Mouse (Mus musculus): ENCODE measurements at regions not wholly inside any gene's neighbourhood (a gene's known extent, or its start where the extent isn't known, plus 50 kb on each side); places are given as distances from the start of the nearest gene placed in this dataset.
A peak's percentile ranks its signal among the peaks of the same experiment; 100 is the strongest.

DNA sequence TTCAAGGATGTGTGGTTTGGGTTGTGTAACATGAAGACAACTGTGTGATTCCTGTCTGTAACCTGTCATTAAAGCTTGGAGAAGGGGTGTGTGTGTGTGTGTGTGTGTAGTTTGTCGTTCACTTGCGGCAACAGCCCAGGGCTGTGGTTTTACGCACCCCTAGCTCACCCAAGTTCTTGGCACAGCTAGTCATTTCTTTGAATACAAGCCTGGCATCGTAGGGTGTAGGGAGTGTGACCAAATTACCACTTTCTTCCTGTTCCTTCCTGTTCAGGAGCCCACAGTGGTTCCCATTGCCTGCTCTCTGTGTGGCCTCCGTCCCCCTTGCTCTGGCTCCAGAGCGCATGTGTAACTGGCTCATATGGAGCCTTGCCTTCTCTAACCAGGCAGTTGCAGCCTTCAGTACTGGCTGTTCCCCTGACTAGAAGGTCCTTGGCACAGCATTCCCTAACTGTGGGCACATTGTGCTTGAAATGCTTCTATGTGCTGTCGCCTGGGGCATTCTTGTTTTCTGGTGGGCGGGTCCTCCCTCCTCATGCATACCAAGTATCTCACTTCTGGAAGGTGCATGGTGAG lies 167.4 kb upstream of the Ubr2 start:
- H3K27me3 ChIP-seq (ENCODE audit: control insufficient read depth, insufficient read depth, low read length, poor library complexity, severe bottlenecking) = no peaks in the 10 kb centered on the region
- no peak overlapping the region for H3K4me3 ChIP-seq (ENCODE audit: low read depth, low read length)
- TF ChIP-seq POLR2A (IDR thresholded peaks at IDR 0.05; ENCODE audit: insufficient read depth, low read length) = no peak
- TF ChIP-seq CTCF (IDR thresholded peaks at IDR 0.05; ENCODE audit: low read depth, low read length) = no peak
- no peak for TF ChIP-seq EP300 (IDR thresholded peaks at IDR 0.05; ENCODE audit: insufficient read depth, low read depth, low read length)
- H3K27ac ChIP-seq (ENCODE audit: insufficient read depth, low read length) = no peak overlapping the region
- peaks cover 3% of the 10 kb centered on the region for H3K4me1 ChIP-seq (ENCODE audit: control insufficient read depth, insufficient read depth, low read length)
- no peaks in the 10 kb centered on the region for H3K36me3 ChIP-seq (ENCODE audit: control insufficient read depth, insufficient read depth, low read length, poor library complexity, severe bottlenecking)
- H3K9ac ChIP-seq (ENCODE audit: low read depth, poor library complexity, severe bottlenecking) = no peak overlapping the region
- H3K9me3 ChIP-seq (replicated peaks; ENCODE audit: control insufficient read depth, insufficient read depth, low read length, poor library complexity, severe bottlenecking) = no peaks in the 10 kb centered on the region

DNA sequence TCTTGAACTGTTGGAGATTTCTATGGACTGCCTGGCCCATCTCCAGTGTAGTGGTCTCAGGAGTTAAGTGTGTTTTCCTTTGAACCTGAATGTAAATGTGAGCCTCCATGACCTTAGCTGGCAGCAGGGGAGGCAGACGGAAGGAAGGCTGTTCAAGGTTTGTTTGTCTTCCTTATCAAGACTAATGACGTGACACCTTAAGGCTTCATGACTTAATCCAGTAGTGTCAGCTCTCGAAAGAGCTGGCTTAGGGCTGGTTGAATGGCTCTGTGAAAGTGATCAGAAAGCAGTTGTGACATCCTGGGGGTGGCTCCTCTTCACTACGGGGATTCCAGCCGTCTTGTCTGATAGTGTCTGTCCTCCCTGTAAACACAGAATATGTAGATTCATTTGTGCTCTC lies 166.0 kb upstream of the Ubr2 start:
- no peak for TF ChIP-seq CTCF (IDR thresholded peaks at IDR 0.05; ENCODE audit: low read depth, low read length)
- TF ChIP-seq POLR2A (IDR thresholded peaks at IDR 0.05; ENCODE audit: insufficient read depth, low read length) = no peak
- no peak for TF ChIP-seq EP300 (IDR thresholded peaks at IDR 0.05; ENCODE audit: insufficient read depth, low read depth, low read length)

DNA sequence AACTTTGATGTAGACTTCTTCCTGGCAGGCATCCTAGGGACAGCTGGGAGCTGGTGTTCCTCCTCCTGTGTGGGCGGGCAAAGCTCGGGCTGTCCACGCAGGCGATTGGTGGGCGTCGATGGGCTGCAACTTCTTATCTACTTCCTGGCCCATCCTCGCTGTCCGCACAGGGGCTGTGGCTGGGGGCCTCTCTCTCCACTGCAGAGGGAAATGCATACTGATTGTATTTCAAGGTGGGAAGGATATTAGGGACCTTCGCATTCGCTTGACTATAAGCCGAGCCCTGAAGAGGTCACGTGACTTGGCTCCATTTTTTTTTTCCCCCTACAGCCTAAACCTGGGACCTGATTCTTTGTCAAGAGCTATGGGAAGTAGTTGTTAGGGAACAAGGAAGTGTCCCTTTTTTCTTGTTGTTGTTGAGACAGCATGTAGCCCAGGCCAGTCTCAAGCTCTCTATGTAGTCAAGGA lies 164.4 kb upstream of the Ubr2 start:
- Histone ChIP-seq H3K27ac (ENCODE audit: insufficient read depth, low read length) (no peak overlapping the region), H3K9me3 (replicated peaks; ENCODE audit: control insufficient read depth, insufficient read depth, low read length, poor library complexity, severe bottlenecking) (no peaks in the 10 kb centered on the region), H3K9ac (ENCODE audit: low read depth, poor library complexity, severe bottlenecking) (0 out of 2 replicates have a peak overlapping the region, but pooled peaks have one; percentile 25), H3K4me1 (ENCODE audit: control insufficient read depth, insufficient read depth, low read length) (peaks cover 3% of the 10 kb centered on the region), H3K36me3 (ENCODE audit: control insufficient read depth, insufficient read depth, low read length, poor library complexity, severe bottlenecking) (no peaks in the 10 kb centered on the region), H3K4me3 (ENCODE audit: low read depth, low read length) (peak overlapping the region; percentile 43), H3K27me3 (ENCODE audit: control insufficient read depth, insufficient read depth, low read length, poor library complexity, severe bottlenecking) (no peaks in the 10 kb centered on the region)
- TF ChIP-seq POLR2A (IDR thresholded peaks at IDR 0.05; ENCODE audit: insufficient read depth, low read length) (no peak), CTCF (IDR thresholded peaks at IDR 0.05; ENCODE audit: low read depth, low read length) (no peak), EP300 (IDR thresholded peaks at IDR 0.05; ENCODE audit: insufficient read depth, low read depth, low read length) (no peak)

More for the DNA sequence above, 166.0 kb upstream of the Ubr2 start:
- Histone ChIP-seq H3K4me3 (ENCODE audit: low read depth, low read length) (no peak overlapping the region), H3K27me3 (ENCODE audit: control insufficient read depth, insufficient read depth, low read length, poor library complexity, severe bottlenecking) (no peaks in the 10 kb centered on the region), H3K9me3 (replicated peaks; ENCODE audit: control insufficient read depth, insufficient read depth, low read length, poor library complexity, severe bottlenecking) (no peaks in the 10 kb centered on the region), H3K36me3 (ENCODE audit: control insufficient read depth, insufficient read depth, low read length, poor library complexity, severe bottlenecking) (no peaks in the 10 kb centered on the region), H3K4me1 (ENCODE audit: control insufficient read depth, insufficient read depth, low read length) (peaks cover 3% of the 10 kb centered on the region), H3K9ac (ENCODE audit: low read depth, poor library complexity, severe bottlenecking) (no peak overlapping the region), H3K27ac (ENCODE audit: insufficient read depth, low read length) (no peak overlapping the region)

DNA sequence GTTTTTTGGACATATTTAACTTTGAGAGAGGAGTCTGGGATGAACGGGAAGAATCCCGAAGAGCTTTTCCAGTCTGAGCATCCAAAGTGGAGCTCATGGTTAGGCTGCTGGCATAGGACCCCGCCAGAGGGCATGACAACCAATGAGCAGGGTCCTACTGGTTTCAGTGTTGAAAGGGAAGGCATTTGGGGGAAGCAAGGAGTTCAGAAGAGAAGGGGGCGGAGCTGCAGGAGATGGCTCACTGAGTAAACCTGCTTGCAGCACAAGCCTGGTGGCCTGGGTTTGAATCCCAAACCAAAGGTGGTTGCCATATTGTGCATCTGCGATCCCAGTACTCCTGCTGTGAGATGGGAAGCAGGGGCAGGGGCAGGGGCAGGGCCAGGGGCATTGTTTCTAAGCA lies 161.4 kb upstream of the Ubr2 start:
- Histone ChIP-seq H3K4me1 (ENCODE audit: control insufficient read depth, insufficient read depth, low read length) (no peaks in the 10 kb centered on the region), H3K9ac (ENCODE audit: low read depth, poor library complexity, severe bottlenecking) (no peak overlapping the region), H3K9me3 (replicated peaks; ENCODE audit: control insufficient read depth, insufficient read depth, low read length, poor library complexity, severe bottlenecking) (no peaks in the 10 kb centered on the region), H3K36me3 (ENCODE audit: control insufficient read depth, insufficient read depth, low read length, poor library complexity, severe bottlenecking) (no peaks in the 10 kb centered on the region), H3K27ac (ENCODE audit: insufficient read depth, low read length) (no peak overlapping the region), H3K27me3 (ENCODE audit: control insufficient read depth, insufficient read depth, low read length, poor library complexity, severe bottlenecking) (no peaks in the 10 kb centered on the region), H3K4me3 (ENCODE audit: low read depth, low read length) (no peak overlapping the region; the same call in 1 of the 2 replicates)
- TF ChIP-seq POLR2A (IDR thresholded peaks at IDR 0.05; ENCODE audit: insufficient read depth, low read length) (no peak), CTCF (IDR thresholded peaks at IDR 0.05; ENCODE audit: low read depth, low read length) (no peak), EP300 (IDR thresholded peaks at IDR 0.05; ENCODE audit: insufficient read depth, low read depth, low read length) (no peak)

DNA sequence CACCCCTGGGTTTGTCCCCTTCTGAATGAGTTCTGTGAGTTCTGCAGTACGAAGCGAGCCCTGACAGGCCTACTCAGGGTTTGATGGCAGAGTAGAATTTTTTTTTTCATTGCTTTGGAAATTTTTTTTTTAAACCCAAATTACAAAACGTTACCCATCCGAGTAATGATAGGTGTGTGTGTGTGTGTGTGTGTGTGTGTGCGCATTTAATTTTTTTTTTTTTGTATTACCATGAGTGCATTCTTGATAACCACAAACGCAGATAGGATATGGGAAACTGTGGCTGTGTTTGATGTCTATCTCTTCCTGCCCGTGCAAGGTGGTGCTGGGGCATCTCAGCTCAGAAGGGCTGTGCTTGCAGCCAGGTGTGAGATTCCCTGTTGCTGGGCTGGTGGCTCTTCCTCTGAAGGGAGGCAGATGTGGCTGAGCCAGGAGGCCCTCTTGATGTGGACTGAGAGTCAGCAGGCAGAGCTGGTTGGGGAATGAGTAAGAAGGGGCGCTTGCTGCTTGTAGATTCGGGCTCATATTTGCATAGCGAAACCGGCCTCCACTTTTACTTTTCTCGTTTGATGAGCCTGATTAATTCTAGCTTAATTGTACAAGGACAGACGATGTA lies 160.7 kb upstream of the Ubr2 start:
- no peak overlapping the region for H3K9ac ChIP-seq (ENCODE audit: low read depth, poor library complexity, severe bottlenecking)
- no peak for TF ChIP-seq POLR2A (IDR thresholded peaks at IDR 0.05; ENCODE audit: insufficient read depth, low read length)
- no peak for TF ChIP-seq EP300 (IDR thresholded peaks at IDR 0.05; ENCODE audit: insufficient read depth, low read depth, low read length)
- no peak for TF ChIP-seq CTCF (IDR thresholded peaks at IDR 0.05; ENCODE audit: low read depth, low read length)
- H3K4me1 ChIP-seq (ENCODE audit: control insufficient read depth, insufficient read depth, low read length) = no peaks in the 10 kb centered on the region
- no peaks in the 10 kb centered on the region for H3K27me3 ChIP-seq (ENCODE audit: control insufficient read depth, insufficient read depth, low read length, poor library complexity, severe bottlenecking)
- no peak overlapping the region for H3K27ac ChIP-seq (ENCODE audit: insufficient read depth, low read length)
- H3K4me3 ChIP-seq (ENCODE audit: low read depth, low read length) = no peak overlapping the region
- H3K9me3 ChIP-seq (replicated peaks; ENCODE audit: control insufficient read depth, insufficient read depth, low read length, poor library complexity, severe bottlenecking) = no peaks in the 10 kb centered on the region
- H3K36me3 ChIP-seq (ENCODE audit: control insufficient read depth, insufficient read depth, low read length, poor library complexity, severe bottlenecking) = no peaks in the 10 kb centered on the region

DNA sequence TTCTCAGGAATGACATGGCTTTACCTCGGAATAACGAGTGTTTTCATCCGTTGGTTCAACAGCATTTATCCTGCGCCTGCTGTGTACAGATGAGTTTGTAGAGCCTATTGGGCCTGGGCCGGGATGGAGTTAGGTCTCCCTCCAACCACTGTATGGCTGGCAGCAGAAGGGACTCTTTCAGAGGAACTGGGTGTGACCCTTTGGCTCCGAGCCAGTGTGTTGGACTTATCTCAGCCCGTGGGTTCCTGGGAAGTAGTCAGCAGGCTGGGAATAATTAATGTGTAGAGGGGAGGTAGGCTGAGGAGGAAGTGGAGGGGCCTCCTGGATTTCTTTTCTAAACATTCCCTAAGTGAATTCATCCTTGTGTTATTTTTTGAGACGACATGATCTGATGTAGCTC lies 157.7 kb upstream of the Ubr2 start:
- H3K36me3 ChIP-seq (ENCODE audit: control insufficient read depth, insufficient read depth, low read length, poor library complexity, severe bottlenecking) = no peaks in the 10 kb centered on the region
- no peak overlapping the region for H3K4me3 ChIP-seq (ENCODE audit: low read depth, low read length)
- no peak for TF ChIP-seq EP300 (IDR thresholded peaks at IDR 0.05; ENCODE audit: insufficient read depth, low read depth, low read length)
- no peak for TF ChIP-seq CTCF (IDR thresholded peaks at IDR 0.05; ENCODE audit: low read depth, low read length)
- no peak for TF ChIP-seq POLR2A (IDR thresholded peaks at IDR 0.05; ENCODE audit: insufficient read depth, low read length)
- no peaks in the 10 kb centered on the region for H3K27me3 ChIP-seq (ENCODE audit: control insufficient read depth, insufficient read depth, low read length, poor library complexity, severe bottlenecking)
- H3K9ac ChIP-seq (ENCODE audit: low read depth, poor library complexity, severe bottlenecking) = no peak overlapping the region
- H3K4me1 ChIP-seq (ENCODE audit: control insufficient read depth, insufficient read depth, low read length) = no peaks in the 10 kb centered on the region
- H3K9me3 ChIP-seq (replicated peaks; ENCODE audit: control insufficient read depth, insufficient read depth, low read length, poor library complexity, severe bottlenecking) = no peaks in the 10 kb centered on the region
- no peak overlapping the region for H3K27ac ChIP-seq (ENCODE audit: insufficient read depth, low read length)
